Mouse (Mus musculus) limb, embryonic 14.5 days (tissue): ENCODE data around the gene Snx29. TPM values are rescaled to one million over a fixed set of nuclear protein-coding genes. Genes with fewer than 3 reads are reported as not detected.

Experiments
- ATAC-seq: fragments of 200-750 bp; cut with Nextera tagmentation; 2 replicates; pipeline ENCODE4 v1.8.0; 2017; ENCODE audit warnings: low read depth, moderate number of reproducible peaks, moderate TSS enrichment; ENCODE audit not compliant: low FRiP score
- DNase-seq: peaks from one replicate; pipeline ENCODE4 v3.0.0-alpha.2; 2015; ENCODE audit warnings: low spot score
- H3K27ac ChIP-seq: fragments of 300-500 bp; sonication (generic); replicated peaks from 2 replicates; pipeline ENCODE4 v1.5.1; 2014; ENCODE audit warnings: low read depth, mild to moderate bottlenecking, low read length, moderate library complexity, mixed read lengths
- H3K27me3 ChIP-seq: fragments of 300-500 bp; sonication (generic); 2 replicates; pipeline ENCODE4 v1.6.1; 2014; ENCODE audit warnings: low read length, mixed read lengths; ENCODE audit not compliant: control insufficient read depth, insufficient read depth
- H3K36me3 ChIP-seq: fragments of 300-500 bp; sonication (generic); 2 replicates; pipeline ENCODE4 v1.6.1; 2014; ENCODE audit warnings: mild to moderate bottlenecking, low read length, moderate library complexity, mixed read lengths; ENCODE audit not compliant: control insufficient read depth, insufficient read depth
- H3K4me1 ChIP-seq: fragments of 300-500 bp; sonication (generic); 2 replicates; pipeline ENCODE4 v1.6.1; 2014; ENCODE audit warnings: antibody characterized with exemption, low read length, mixed read lengths; ENCODE audit not compliant: control insufficient read depth, insufficient read depth
- H3K4me2 ChIP-seq: fragments of 300-500 bp; sonication (generic); replicated peaks from 2 replicates; pipeline ENCODE4 v1.6.1; 2014; ENCODE audit warnings: low read depth, mild to moderate bottlenecking, low read length, moderate library complexity; ENCODE audit not compliant: severe bottlenecking
- H3K4me3 ChIP-seq: fragments of 300-500 bp; sonication (generic); replicated peaks from 2 replicates; pipeline ENCODE4 v1.5.1; 2014; ENCODE audit warnings: low read length
- H3K9ac ChIP-seq: fragments of 300-500 bp; sonication (generic); 2 replicates; pipeline ENCODE4 v1.6.1; 2014; ENCODE audit warnings: mild to moderate bottlenecking, low read depth, low read length, moderate library complexity; ENCODE audit not compliant: severe bottlenecking
- H3K9me3 ChIP-seq: fragments of 300-500 bp; sonication (generic); 2 replicates; pipeline ENCODE4 v1.6.1; 2016; ENCODE audit warnings: low read length; ENCODE audit not compliant: control insufficient read depth
- POLR2A ChIP-seq: fragments of 200-500 bp; IDR thresholded peaks from 2 replicates; pipeline ENCODE4 v1.8.0; 2012; ENCODE audit warnings: inconsistent platforms, mild to moderate bottlenecking, moderate library complexity, borderline replicate concordance; ENCODE audit not compliant: insufficient read depth, insufficient read length; ENCODE audit errors: extremely low read depth
- WGBS: fragments of 180-500 bp; shearing (Covaris S2); extraction: QIAGEN DNeasy Blood & Tissue Kit; methylation state at CpG from one replicate; pipeline ENCODE4 v1.1.7; 2014; 5-methylcytosine and 5-hydroxymethylcytosine counted together
- polyA plus RNA-seq, 2 experiments: library from polyadenylated mRNA; depleted of rRNA in 1 of 2; stranded (reverse) in 1 of 2; unstranded in 1 of 2; fragments of >200 nt; fragmentation: Nextera tagmentation in 1 of 2; extraction: Ambion mirVana in 1 of 2; gene quantifications; 2 replicates each; pipeline versions ENCODE4 v1.2.1 to v1.2.3; 2012 to 2014

Gene Snx29
- polyA plus RNA-seq, 2 experiments, result 4.9 to 9.3 TPM

GRCm38 (mm10) chr16:11501611-11502010 lies 178.9 kb downstream of the Snx29 start:
- no peak overlapping the region for H3K9ac ChIP-seq
- no peaks in the 10 kb centered on the region for H3K9me3 ChIP-seq
- H3K4me2 ChIP-seq, result no peak overlapping the region
- no peak overlapping the region for H3K4me3 ChIP-seq
- peaks cover 15% of the 10 kb centered on the region; the same call in 1 of the 2 replicates for H3K4me1 ChIP-seq
- H3K27me3 ChIP-seq, result no peaks in the 10 kb centered on the region
- no peak for TF ChIP-seq POLR2A
- H3K36me3 ChIP-seq, result no peaks in the 10 kb centered on the region
- no peak for DNase-seq
- no peak overlapping the region for H3K27ac ChIP-seq
- WGBS, result 77% methylated on average over 2 of the region's 2 CpGs
- ATAC-seq, result no peak

GRCm38 (mm10) chr16:11504666-11505491 lies 182.2 kb downstream of the Snx29 start:
- WGBS, result 64% methylated on average over 2 of the region's 2 CpGs
- no peak for ATAC-seq
- no peaks in the 10 kb centered on the region for H3K9me3 ChIP-seq

GRCm38 (mm10) chr16:11505492-11506176 lies 182.9 kb downstream of the Snx29 start:
- no peak for TF ChIP-seq POLR2A

More at GRCm38 (mm10) chr16:11504666-11505491, 182.2 kb downstream of the Snx29 start:
- Histone ChIP-seq H3K27me3 (no peaks in the 10 kb centered on the region), H3K4me1 (peaks cover 3% of the 10 kb centered on the region; the same call in 1 of the 2 replicates), H3K36me3 (no peaks in the 10 kb centered on the region), H3K4me2 (no peak overlapping the region), H3K9ac (no peak overlapping the region), H3K27ac (no peak overlapping the region), H3K4me3 (no peak overlapping the region)
- TF ChIP-seq POLR2A, result no peak
- DNase-seq, result no peak

DNA sequence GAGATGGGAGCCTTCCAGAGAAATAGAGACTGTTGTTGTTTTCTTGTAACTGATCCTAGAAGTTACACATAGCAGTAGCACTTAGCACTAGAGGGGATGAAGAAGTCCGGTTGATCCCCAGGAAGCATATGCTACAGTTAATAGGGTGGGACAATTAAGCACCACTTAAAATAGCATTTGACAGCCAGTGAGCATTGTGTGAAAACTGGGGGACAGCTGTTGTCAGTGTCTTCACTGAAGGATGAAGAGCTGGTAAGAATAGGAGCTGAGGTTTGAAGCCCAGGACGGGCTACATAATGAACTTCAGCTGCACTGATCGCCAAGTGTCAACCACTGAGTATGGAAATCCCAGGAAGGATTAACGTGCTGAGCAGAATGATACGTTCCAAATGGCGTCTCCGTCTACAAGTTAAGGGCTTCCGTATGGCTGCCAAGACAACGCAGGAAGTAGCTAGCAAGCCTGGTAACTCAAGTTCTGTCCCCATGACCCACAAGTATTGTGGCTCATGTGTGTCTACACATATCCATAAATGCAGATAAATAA lies 184.6 kb downstream of the Snx29 start:
- H3K36me3 ChIP-seq, result no peaks in the 10 kb centered on the region
- H3K4me2 ChIP-seq, result no peak overlapping the region
- no peak for TF ChIP-seq POLR2A
- H3K4me3 ChIP-seq, result no peak overlapping the region
- H3K9ac ChIP-seq, result no peak overlapping the region
- peak; percentile 37 for DNase-seq
- peaks cover 3% of the 10 kb centered on the region; the same call in 1 of the 2 replicates for H3K4me1 ChIP-seq
- 37% methylated on average over 9 of the region's 9 CpGs for WGBS
- no peaks in the 10 kb centered on the region for H3K9me3 ChIP-seq
- ATAC-seq, result peak; percentile 26; the same call in 1 of the 2 replicates
- H3K27ac ChIP-seq, result no peak overlapping the region
- no peaks in the 10 kb centered on the region for H3K27me3 ChIP-seq

More at GRCm38 (mm10) chr16:11505492-11506176, 182.9 kb downstream of the Snx29 start:
- ATAC-seq (no peak), DNase-seq (peak; percentile 33)
- whole genome bisulfite sequencing, result 56% methylated on average over 5 of the region's 5 CpGs
- Histone ChIP-seq H3K9ac (no peak overlapping the region), H3K4me1 (peaks cover 3% of the 10 kb centered on the region; the same call in 1 of the 2 replicates), H3K9me3 (no peaks in the 10 kb centered on the region), H3K4me3 (no peak overlapping the region), H3K27me3 (no peaks in the 10 kb centered on the region), H3K36me3 (no peaks in the 10 kb centered on the region), H3K27ac (no peak overlapping the region), H3K4me2 (no peak overlapping the region)

GRCm38 (mm10) chr16:11508341-11508740 lies 185.6 kb downstream of the Snx29 start:
- H3K9ac ChIP-seq, result no peak overlapping the region
- no peaks in the 10 kb centered on the region for H3K9me3 ChIP-seq
- 85% methylated on average over 7 of the region's 7 CpGs for WGBS
- peaks cover 3% of the 10 kb centered on the region; the same call in 1 of the 2 replicates for H3K4me1 ChIP-seq
- no peak overlapping the region for H3K4me3 ChIP-seq
- H3K27ac ChIP-seq, result no peak overlapping the region
- H3K27me3 ChIP-seq, result no peaks in the 10 kb centered on the region
- no peak for TF ChIP-seq POLR2A
- no peak for DNase-seq
- ATAC-seq, result no peak
- H3K36me3 ChIP-seq, result peaks cover under 1% of the 10 kb centered on the region; the same call in 1 of the 2 replicates
- no peak overlapping the region for H3K4me2 ChIP-seq
